Mouse (Mus musculus): ENCODE results near the gene Sec31a.

- TF ChIP-seq POLR2A (IDR thresholded peaks at IDR 0.05; ENCODE audit: low read depth, low read length) (no peak), CTCF (IDR thresholded peaks at IDR 0.05; ENCODE audit: borderline replicate concordance, insufficient read depth, low read length) (no peak)
Observed at GRCm38 (mm10) chr5:100312391-100312790, 103.6 kb downstream of the Sec31a start.

All from embryonic fibroblast, embryonic 13.5 days (primary cell).